Mouse (Mus musculus) telencephalon, adult 2 months (tissue): ENCODE measurements around the gene Kcnmb1.

ENCODE experiments used
- DNase-seq: peaks from one replicate; pipeline ENCODE4 v3.0.0-alpha.2; 2011; ENCODE audit warnings: low read depth, low spot score

Kcnmb1 gene

GRCm38 (mm10) chr11:33962688-33963407, at the start of gene Kcnmb1:
Kcnmb1 (plus strand) TSS chr11:33963013.
- no peak for DNase-seq

- DNase-seq, result no peak
Measured at GRCm38 (mm10) chr11:33913061-33913460, 49.8 kb upstream of the Kcnmb1 start.

GRCm38 (mm10) chr11:33914216-33914615, 48.6 kb upstream of the Kcnmb1 start:
- DNase-seq, result no peak

GRCm38 (mm10) chr11:33917574-33917973, 45.2 kb upstream of the Kcnmb1 start:
- DNase-seq, result no peak

GRCm38 (mm10) chr11:33918424-33918823, 44.4 kb upstream of the Kcnmb1 start:
- DNase-seq, result no peak

- no peak for DNase-seq
Measured at GRCm38 (mm10) chr11:33919826-33920225, 43.0 kb upstream of the Kcnmb1 start.

GRCm38 (mm10) chr11:33921451-33921850, 41.4 kb upstream of the Kcnmb1 start:
- no peak for DNase-seq

- no peak for DNase-seq
Measured at GRCm38 (mm10) chr11:33923031-33923430, 39.8 kb upstream of the Kcnmb1 start.

GRCm38 (mm10) chr11:33925778-33926177, 37.0 kb upstream of the Kcnmb1 start:
- no peak for DNase-seq

GRCm38 (mm10) chr11:33926551-33926950, 36.3 kb upstream of the Kcnmb1 start:
- no peak for DNase-seq

GRCm38 (mm10) chr11:33927321-33927720, 35.5 kb upstream of the Kcnmb1 start:
- DNase-seq, result no peak

GRCm38 (mm10) chr11:33927836-33928235, 35.0 kb upstream of the Kcnmb1 start:
- no peak for DNase-seq

- DNase-seq, result no peak
Measured at GRCm38 (mm10) chr11:33928658-33929057, 34.2 kb upstream of the Kcnmb1 start.

GRCm38 (mm10) chr11:33929412-33929811, 33.4 kb upstream of the Kcnmb1 start:
- DNase-seq, result no peak

- DNase-seq, result no peak
Measured at GRCm38 (mm10) chr11:33931836-33932385, 30.9 kb upstream of the Kcnmb1 start.

GRCm38 (mm10) chr11:33932386-33933111, 30.3 kb upstream of the Kcnmb1 start:
- DNase-seq, result peak; percentile 77

- DNase-seq, result no peak
Measured at GRCm38 (mm10) chr11:33934286-33934685, 28.5 kb upstream of the Kcnmb1 start.

- DNase-seq, result no peak
Measured at GRCm38 (mm10) chr11:33937641-33938040, 25.2 kb upstream of the Kcnmb1 start.

- DNase-seq, result no peak
Measured at GRCm38 (mm10) chr11:33938561-33939274, 24.1 kb upstream of the Kcnmb1 start.

- DNase-seq, result no peak
Measured at GRCm38 (mm10) chr11:33939456-33940113, 23.2 kb upstream of the Kcnmb1 start.

GRCm38 (mm10) chr11:33943565-33943964, 19.2 kb upstream of the Kcnmb1 start:
- no peak for DNase-seq
